Mouse (Mus musculus): ENCODE results near the gene Nabp1.

- TF ChIP-seq GATA1 (IDR thresholded peaks at IDR 0.05; ENCODE audit: borderline replicate concordance, low read length) (no peak), FLI1 (IDR thresholded peaks at IDR 0.05; ENCODE audit: low read length) (no peak)
Observed at GRCm38 (mm10) chr1:51515625-51516024, 37.4 kb upstream of the Nabp1 start.

Measured in megakaryocyte, embryonic 14.5 days (primary cell).